Mouse (Mus musculus) monocyte, adult 5-6 weeks (primary cell): Measurements from ENCODE around the gene Rps12-ps3. TPM values are rescaled to one million over a fixed set of nuclear protein-coding genes. Genes with fewer than 3 reads are reported as not detected.

Experiments
- ATAC-seq: fragments of 153-309, 156-312 bp; replicated peaks from 2 replicates; pipeline ENCODE4 v1.8.0; 2017; ENCODE audit warnings: mild to moderate bottlenecking; ENCODE audit not compliant: low TSS enrichment, insufficient number of reproducible peaks, severe bottlenecking, poor library complexity, low FRiP score
- total RNA-seq: library from RNA; stranded (forward); fragments of 200-1000, 200-491, 200-594 nt; gene quantifications from 3 replicates; pipeline ENCODE4 v1.2.3, GENCODE M21; 2017

Rps12-ps3 gene
- 191 to 497 TPM (median 426 TPM) in 3 replicates for total RNA-seq

DNA sequence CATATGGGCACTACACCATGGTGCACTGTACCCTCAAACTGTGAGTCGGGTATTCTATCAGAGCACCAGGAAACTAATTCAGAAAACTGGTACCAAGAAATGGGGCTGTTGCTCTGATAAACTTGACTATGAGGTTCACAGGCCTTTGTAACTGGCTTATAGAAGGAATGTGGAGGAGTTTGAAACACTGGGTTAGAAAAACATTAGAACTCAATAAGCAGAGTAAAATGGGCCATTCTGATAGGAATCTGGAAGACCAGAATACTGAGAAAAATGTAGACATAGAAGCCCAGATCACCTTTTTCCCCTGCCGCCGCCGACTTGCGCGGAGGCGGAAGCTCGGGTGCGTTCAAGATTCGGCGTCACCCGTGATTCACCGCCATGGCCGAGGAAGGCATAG is at the start of gene Rps12-ps3:
Gene Rps12-ps3 (plus strand): TSS at position 301 of the 400 bp plus-strand sequence.
- no peak for ATAC-seq

DNA sequence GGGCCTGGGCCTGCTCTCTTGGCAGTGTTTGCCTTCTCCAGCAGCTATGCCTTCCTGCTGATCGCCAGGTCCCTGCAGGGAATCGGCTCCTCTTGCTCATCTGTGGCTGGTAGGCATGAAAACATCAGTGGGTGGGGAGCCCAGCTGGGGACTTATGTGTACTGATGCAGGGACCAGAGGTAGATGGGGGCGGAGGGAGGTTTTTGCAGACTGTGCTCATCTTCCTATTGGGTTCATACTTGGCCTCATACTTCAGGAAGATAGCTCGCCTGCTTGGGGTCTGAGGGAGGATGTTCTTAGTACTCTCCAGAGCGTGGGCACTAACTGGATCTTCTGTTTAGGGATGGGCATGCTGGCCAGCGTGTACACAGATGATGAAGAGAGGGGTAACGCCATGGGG is 48.9 kb upstream of the Rps12-ps3 start:
- no peak for ATAC-seq

DNA sequence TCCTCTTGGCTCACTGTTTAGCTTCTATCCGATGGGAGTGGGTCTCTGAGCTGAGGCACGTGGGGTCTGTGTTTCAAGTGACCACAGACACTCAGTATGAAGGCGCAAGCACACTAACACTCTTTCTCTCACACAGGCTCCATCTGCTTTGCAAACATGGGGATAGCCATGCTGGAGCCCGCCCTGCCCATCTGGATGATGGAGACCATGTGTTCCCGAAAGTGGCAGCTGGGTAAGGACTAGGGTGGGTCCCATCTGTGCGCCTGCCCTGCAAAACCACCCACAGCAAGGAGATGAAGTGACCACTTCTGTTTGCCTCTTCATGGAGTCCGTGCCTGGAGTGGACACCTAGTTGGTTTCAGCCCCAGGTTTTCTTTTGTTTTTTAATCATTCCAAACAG is 45.7 kb upstream of the Rps12-ps3 start:
- ATAC-seq, result no peak

DNA sequence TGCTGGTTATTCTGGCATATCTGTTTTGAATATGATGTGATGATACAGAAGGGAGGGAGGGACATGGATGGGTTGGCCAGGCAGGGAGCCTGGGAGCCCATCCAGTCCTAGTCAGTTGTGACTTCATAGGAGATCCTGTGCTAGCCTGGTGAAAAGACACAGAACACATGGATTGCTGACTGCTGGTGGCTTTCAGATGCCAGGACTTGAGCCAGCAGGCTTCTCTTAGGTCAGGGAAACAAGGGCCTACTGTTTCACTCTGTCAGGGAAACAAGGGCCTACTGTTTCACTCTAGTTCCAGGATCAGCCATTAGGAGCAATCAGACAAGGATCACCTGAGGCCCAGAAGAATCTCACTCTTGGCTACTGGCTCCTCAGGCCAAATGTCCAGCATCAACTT is 41.2 kb upstream of the Rps12-ps3 start:
- no peak for ATAC-seq

DNA sequence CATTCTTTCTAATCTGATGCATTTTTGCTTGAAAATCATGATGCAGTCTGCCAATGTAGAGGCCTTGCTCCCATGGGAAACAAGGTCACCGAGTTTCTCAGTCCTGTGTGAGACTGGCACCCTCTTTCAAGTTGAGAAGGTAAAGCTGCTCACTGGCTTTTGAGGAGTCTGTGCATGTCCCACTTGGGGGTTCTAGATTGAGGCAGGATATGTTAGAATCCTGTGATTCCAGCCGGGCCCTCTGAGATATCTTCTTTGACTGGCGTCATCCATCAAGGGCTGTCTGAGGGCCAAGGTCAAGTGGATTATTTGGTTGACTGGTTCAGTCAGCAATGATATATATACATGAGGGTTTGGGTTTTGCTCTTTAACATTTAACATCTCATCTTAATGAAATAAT is 40.1 kb upstream of the Rps12-ps3 start:
- ATAC-seq, result no peak

DNA sequence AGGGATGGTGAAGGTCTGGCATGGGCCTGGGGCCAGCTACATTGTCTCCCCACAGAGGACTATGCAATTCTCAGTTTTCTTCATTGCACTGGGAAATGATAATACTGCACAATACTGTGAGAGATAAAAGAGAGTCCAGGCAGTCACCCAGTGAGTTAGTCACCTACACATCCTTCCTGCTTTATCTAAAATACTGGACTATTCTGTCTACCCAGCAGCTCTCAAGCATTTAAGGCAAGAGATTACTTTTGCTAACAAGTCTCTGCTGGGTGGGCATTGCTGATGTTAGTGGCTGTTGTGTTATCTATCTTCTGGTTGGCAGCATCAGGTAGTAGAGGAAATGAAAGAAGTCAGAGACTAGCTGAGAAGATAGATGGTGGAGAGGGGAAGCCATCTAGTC is 33.0 kb upstream of the Rps12-ps3 start:
- ATAC-seq, result no peak

DNA sequence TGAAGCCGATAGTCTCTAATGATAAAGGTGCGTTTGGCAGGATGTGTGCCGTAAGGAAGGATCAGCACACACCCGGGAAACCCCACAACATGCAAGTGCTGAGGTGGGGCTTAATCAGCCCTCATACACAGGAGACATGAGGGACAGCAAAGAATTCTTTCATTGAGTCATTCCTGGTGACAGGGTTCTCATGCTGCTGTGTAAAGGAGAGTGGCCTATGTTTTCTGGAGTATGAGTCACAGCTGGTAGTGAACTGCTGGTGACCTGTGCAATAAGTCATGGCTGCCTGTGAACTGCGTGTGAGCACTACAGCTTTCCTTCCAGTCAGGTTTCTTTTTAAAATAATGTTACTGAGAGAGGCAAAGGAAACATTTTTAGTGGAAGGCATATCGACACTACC is 32.3 kb upstream of the Rps12-ps3 start:
- no peak for ATAC-seq

DNA sequence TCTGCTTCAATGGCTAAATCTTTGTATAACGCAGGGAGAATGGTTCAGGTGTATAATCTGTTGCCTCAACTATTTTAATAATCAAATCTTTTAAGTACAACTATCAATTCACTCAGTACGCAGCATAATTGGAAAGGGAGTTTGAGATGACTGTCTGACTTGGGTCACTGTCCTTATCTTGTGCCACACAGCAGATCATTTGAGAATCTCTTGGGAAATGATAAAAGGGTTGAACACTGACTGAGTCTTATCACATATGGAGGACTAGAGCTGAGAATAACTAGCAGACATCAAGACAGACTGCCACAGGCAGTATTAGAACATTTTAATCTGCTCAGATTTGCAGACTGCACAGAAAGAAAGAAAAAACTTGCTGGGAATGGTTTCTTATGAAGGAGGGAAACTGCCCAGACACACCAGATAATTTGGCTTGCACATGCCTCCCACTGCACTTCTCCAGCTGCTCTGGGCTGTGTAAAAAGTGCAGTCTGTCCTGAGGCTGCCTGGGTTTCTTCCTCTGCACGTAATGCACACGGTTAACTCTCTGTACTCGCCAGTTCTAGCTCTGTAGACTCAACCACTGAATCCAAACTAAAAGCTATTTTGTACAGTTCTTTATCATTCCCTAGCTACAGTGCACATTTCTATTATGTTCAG is 29.8 kb upstream of the Rps12-ps3 start:
- ATAC-seq, result no peak

DNA sequence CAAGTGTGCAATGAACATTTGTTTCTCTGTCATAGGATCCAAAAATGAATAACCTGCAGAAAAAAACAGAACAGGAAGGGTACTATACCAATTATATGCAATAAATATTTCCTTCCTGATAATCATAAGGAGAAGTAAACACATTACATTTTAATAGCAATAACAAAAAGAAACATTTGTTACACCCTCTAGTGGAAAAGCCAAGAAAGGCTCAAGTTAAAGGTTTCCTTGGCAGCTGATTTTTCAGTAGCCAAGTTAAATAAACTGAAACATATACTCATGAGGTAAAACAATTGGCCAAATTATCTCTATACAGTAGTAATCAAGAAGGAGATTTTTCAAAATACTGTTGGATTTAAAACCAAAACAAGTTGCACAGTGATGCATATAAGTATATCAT is 6.8 kb upstream of the Rps12-ps3 start:
- no peak for ATAC-seq

DNA sequence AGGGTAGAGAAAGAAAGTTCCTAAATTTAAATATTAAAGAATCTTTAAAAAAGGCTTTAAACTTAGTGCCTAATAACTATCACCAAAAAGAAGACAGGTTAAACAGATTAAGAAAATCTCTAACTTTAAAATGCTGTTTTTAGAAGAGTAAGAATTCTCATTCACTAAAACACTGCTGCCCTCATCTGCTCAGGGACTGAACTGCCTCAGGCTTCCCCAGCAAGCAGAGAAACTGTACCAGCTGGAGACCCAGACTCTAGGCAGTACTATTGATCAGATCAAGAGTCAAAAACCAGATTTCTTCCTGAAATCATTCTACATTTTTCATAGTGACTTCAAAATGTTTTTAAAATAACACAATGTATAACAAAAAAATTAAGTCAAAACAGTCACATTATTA is 5.5 kb upstream of the Rps12-ps3 start:
- ATAC-seq, result no peak

DNA sequence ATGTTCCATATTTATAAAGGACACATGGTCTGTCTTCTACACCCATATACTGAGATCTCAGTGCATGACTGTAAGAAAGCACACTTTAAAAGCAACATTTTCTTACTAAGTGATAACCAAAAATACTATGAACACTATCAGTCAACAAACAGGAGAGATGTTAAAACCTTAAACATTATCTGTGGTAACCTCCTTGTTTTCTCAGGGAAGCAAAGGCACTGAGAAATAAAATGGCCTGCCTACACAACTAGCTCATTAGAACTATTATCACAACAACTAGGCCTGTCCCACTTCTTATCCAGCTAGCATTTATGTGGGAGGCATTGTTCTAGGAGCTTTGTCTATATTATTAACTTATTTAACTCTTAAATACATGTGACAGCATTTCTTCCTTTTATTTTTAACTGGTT is 8.7 kb downstream of the Rps12-ps3 start:
- ATAC-seq, result no peak

DNA sequence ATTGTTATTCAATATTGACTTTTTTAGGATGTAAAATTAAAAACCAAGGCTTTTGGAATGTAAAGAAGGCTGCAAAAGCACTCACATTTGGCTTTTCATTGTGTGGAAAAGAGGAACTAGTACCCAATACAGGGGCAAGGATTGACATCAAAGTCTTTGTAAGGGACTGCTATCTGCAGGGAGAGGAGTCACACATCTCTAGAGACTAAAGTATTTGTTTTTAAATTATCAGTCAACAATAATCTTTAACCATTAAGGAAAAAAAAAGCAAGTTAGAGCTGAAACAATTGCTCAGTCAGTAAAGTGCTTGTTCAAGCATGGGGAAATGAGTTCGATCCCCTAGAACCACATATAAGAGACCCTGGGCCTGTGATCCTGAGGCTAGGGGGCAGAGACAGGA is 14.6 kb downstream of the Rps12-ps3 start:
- no peak for ATAC-seq

DNA sequence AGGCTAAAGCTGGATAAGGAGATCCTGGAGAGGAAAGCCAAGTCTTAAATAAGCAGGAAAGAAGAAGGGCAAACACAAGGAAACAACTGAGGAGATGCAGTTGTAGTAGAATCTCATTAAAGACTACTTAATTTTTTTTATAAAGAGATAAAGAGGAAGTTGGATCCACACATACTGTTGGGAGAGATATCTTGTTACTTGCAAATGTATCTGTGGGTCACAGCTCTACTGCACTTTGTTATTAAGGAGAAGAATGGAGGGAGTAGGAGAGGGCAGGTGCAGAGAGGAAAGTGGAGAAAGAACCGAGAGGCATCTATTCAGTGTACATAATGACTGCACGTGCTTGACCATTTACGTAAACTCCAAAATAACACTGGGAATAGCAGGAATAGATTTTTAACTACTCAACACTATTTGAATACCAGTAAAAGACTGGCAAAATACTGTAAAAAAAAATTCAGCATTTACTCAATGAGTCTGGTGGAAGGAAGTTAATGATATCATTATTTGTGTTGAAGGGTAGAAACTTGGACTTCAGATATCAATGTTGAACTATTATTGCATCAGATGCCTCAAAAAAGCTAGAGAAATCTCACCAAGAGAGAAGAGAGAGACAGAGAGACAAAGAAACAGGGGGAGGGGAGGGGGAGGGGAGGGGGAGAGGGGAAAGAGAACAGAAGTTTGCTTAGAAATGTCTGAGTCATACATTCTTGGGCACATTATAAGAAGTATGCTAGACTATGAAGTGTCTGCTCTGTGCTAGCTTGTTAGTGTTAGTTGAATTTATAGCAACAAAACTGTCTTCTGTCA is 16.0 kb downstream of the Rps12-ps3 start:
- ATAC-seq, result no peak

DNA sequence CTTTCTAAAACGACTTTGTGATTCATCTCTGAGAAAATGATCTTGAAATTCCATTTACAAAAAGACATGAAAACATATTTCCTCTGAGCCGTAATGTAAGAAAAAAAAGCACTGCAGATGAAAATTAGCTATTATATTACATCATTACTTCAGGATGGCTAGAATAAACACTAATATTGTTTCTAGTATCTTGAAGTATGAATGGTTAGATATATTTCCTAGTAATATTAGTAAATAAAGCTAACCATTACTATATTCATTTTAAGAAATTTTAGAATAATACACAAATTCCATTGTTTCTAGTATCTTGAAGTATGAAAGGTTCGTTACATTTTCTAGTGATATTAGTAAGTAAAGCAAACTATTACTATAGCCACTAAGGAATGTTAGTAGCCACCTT is 17.8 kb downstream of the Rps12-ps3 start:
- ATAC-seq, result no peak

DNA sequence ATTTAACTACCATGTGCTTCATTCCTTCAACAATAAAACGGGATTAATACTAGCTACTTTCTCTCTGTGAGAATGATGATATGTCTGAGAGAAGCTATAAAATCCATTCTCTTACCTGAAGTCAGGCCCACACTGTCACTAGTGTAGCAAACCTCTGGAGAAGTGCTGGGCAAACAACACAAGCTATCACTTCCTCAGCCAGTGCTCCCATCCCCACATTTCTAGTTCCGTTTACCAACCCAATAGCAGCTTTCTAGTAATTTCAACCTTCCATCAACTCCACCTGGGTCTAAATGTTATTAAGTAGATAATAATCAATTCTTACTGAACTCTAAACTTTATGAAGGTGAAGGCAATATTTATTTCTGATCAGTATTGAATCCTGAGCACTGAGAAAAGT is 20.9 kb downstream of the Rps12-ps3 start:
- no peak for ATAC-seq

DNA sequence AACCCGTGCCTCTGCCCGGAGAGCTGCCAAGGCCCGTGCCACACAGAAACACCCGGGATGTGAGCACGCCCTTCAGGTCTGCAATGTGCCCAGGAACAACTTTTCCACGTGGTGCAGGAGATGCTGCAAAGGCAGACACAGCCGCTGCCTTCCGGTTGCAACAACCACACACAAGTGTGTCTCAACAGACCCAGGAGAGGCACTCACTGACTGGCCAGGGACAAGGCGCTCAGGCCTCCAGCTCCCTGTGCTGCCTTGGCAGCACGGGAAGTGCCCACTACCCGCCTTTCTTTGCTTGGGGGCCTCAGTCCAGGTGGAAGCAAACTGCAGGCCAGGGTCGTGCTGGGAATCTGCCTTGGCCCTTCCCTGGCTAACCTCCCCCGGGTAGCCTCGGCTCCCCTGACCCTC is 22.2 kb downstream of the Rps12-ps3 start:
- ATAC-seq, result peak; percentile 66

DNA sequence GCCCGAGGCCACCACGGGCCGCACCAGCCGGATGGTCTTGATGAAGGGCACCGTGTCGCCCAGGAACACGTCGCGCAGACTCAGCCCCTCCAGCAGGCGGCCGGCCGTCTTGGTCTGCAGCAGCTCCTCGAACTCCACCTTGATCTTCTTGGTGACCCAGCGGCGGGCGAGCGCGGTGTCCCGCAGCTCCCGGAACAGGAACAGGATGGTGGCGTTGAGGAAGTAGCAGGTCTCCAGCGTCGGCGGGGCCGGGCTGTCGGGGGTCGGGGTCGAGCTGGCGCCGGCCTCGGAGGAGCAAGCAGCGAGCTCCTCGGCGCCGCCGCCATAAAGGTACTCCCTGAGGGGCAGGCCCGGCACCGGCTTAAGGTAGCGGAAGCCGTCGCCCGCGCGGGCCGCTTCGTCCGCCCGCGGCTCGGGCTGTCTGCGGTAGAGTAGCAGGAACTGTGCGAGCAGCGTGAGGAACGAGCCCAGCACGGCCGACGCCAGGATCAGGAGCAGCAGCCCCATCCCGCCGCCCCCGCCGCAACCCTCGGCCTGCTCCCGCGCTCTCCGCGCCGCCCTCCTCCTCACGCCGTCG is 23.1 kb downstream of the Rps12-ps3 start:
- peak; percentile 56 for ATAC-seq

DNA sequence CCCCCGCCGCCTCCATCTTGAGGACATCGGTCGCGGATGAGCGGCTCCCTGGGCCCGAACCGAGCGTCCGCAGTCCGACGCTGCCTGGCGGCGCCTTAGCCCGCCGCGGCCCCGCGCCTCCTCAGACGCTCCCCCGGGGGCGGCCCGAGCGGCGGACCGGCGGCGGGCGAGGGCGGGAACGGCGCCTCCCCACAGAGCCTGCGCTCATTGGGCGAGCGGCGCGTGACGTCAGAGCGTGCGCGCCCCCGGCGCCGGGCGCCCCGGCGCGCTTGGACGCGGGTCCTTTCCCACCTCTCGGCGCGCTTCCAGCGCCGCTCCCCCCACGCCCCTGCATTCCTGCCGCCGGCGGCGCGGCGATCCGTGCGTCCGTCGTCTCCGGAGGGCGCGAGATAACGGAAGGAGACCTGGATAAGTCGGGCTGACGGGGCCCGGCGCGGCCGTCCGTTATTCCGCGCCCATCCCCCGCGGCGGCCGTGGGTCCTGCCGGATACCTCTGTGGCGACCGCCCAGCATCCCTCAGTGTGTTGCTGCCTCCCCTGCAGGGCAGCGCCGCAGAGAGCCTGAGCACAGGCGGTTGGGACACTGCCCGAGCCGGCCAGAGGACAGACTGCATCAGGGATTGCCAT is 23.7 kb downstream of the Rps12-ps3 start, which contains the start of gene Pdzd8:
Gene Pdzd8 (minus strand): TSS at position 123 of the 626 bp plus-strand sequence.
- no peak for ATAC-seq

DNA sequence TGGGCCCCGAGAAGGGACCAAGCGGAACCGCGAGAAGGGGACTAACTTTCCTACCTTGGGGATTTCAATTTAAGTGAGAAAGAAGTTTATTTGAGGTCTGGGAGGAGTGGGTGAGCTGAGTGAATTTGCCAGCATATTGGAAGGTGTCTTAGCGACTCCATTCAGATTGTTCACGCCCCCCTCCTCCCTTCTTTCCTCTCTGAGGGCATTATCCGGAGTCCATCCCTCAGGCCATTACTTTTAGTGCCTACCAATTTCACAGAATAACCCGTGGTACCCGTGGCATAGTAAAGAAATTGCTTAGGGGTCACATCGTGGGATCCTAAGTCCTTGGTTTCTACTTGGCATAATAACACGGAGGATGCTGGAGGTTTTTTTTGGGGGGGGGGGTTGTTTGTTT is 24.2 kb downstream of the Rps12-ps3 start:
- ATAC-seq, result no peak
